Comparison of ENCODE assay signal across 19 mouse cellular contexts in genomic region chr6:87272202-87272601, GRCm38 (mm10).
A peak's percentile ranks its signal among the peaks of the same experiment; 100 is the strongest.
DNase-seq lines count a peak whose midpoint lies in the region; ATAC-seq and TF ChIP-seq lines count a peak whose summit lies in the region.
"Had no signal": no experiment of that assay in that cellular context is flagged by ENCODE, and none has a peak within 500 bp of the region (broad histone marks: within the 10 kb centered on the region; RNA-seq: fewer than 3 reads in every experiment).

No protein-coding gene starts in this region.

- peaks cover 12 to 26% of the 10 kb centered on the region in 2 experiments for H3K4me1 ChIP-seq in heart, embryonic 14.5 days (ENCODE audit: control insufficient read depth in 2 of 2, insufficient read depth in 2 of 2, low read length in 2 of 2)
- peaks cover 22% of the 10 kb centered on the region for H3K4me1 ChIP-seq in neural tube, embryonic 15.5 days
- H3K4me1 ChIP-seq in limb, embryonic 11.5 days (ENCODE audit: control insufficient read depth, insufficient read depth, low read length), result peaks cover 23% of the 10 kb centered on the region
- peaks cover 4% of the 10 kb centered on the region for H3K4me1 ChIP-seq in liver, postnatal 0 days (ENCODE audit: insufficient read depth)

- no peak for DNase-seq in heart, adult 9 months (ENCODE audit: low spot score in 2 of 2)
- peak; percentile 17 for DNase-seq in neural tube, embryonic 10.5 days (ENCODE audit: extremely low spot score, low spot score)
- peak; percentile 46 for DNase-seq in limb, embryonic 11.5 days (ENCODE audit: low spot score)
- DNase-seq in yolk sac, embryonic 10.5 days (ENCODE audit: low spot score), result peak; percentile 10
- DNase-seq in liver, postnatal 0 days, result no peak
- no peak for DNase-seq in heart, adult 18-20 months
- DNase-seq: adrenal gland, adult 8-10 months; cerebellum, adult 8-10 months; heart, adult 2 months; heart, postnatal 4 days; thymus, adult 2 months had no signal

- H3K9ac ChIP-seq in heart, embryonic 14.5 days (ENCODE audit: low read length), result no peak overlapping the region
- no peak overlapping the region for H3K9ac ChIP-seq in neural tube, embryonic 15.5 days (replicated peaks)
- H3K9ac ChIP-seq in limb, embryonic 11.5 days (ENCODE audit: low read length), result no peak overlapping the region
- no peak overlapping the region for H3K9ac ChIP-seq in liver, postnatal 0 days (replicated peaks)
- H3K9ac ChIP-seq: forebrain, embryonic 13.5 days; liver, embryonic 14.5 days; neural tube, embryonic 12.5 days had no signal

- no peak for TF ChIP-seq EP300 in liver, postnatal 0 days (IDR thresholded peaks at IDR 0.05; ENCODE audit: low read depth)

- H3K27ac ChIP-seq in heart, embryonic 14.5 days (replicated peaks in 1 of 2; ENCODE audit: control insufficient read depth in 1 of 2, insufficient read depth in 1 of 2, low read depth in 2 of 2, low read length in 2 of 2), result peak overlapping the region in 1 of 2 experiments; percentile 1; a peak in 1 of 4 replicates
- no peak overlapping the region for H3K27ac ChIP-seq in neural tube, embryonic 15.5 days (replicated peaks)
- no peak overlapping the region for H3K27ac ChIP-seq in limb, embryonic 11.5 days (replicated peaks; ENCODE audit: low read depth, low read length)
- no peak overlapping the region for H3K27ac ChIP-seq in liver, postnatal 0 days (ENCODE audit: low read depth)
- H3K27ac ChIP-seq: forebrain, embryonic 13.5 days; heart, adult 2 months; kidney, postnatal 0 days; liver, embryonic 14.5 days; neural tube, embryonic 12.5 days had no signal

- TF ChIP-seq CTCF in liver, postnatal 0 days (IDR thresholded peaks at IDR 0.05; ENCODE audit: low read depth), result no peak

- no peak overlapping the region for H3K4me2 ChIP-seq in heart, embryonic 14.5 days (ENCODE audit: low read length)
- H3K4me2 ChIP-seq in neural tube, embryonic 15.5 days, result no peak overlapping the region
- H3K4me2 ChIP-seq in limb, embryonic 11.5 days (ENCODE audit: low read depth, severe bottlenecking), result no peak overlapping the region
- no peak overlapping the region for H3K4me2 ChIP-seq in liver, postnatal 0 days (ENCODE audit: low read depth, low read length)
- H3K4me2 ChIP-seq: forebrain, embryonic 13.5 days; neural tube, embryonic 12.5 days had no signal

- 0 out of 2 replicates have a peak, but pooled peaks cover 6% of the 10 kb centered on the region for H3K36me3 ChIP-seq in heart, embryonic 14.5 days (ENCODE audit: control insufficient read depth, insufficient read depth, low read length)
- H3K36me3 ChIP-seq in neural tube, embryonic 15.5 days, result peaks cover 6% of the 10 kb centered on the region; the same call in 1 of the 2 replicates
- peaks cover 5% of the 10 kb centered on the region; the same call in 1 of the 2 replicates for H3K36me3 ChIP-seq in limb, embryonic 11.5 days (ENCODE audit: control insufficient read depth, insufficient read depth, low read length)
- no peaks in the 10 kb centered on the region for H3K36me3 ChIP-seq in liver, postnatal 0 days (replicated peaks; ENCODE audit: insufficient read depth, low read length)

- no peaks in the 10 kb centered on the region for H3K27me3 ChIP-seq in heart, embryonic 14.5 days (ENCODE audit: control insufficient read depth, insufficient read depth, low read length)
- H3K27me3 ChIP-seq in neural tube, embryonic 15.5 days (replicated peaks), result no peaks in the 10 kb centered on the region
- no peaks in the 10 kb centered on the region for H3K27me3 ChIP-seq in limb, embryonic 11.5 days (ENCODE audit: control insufficient read depth, insufficient read depth, low read length)
- 0 out of 2 replicates have a peak, but pooled peaks cover 2% of the 10 kb centered on the region for H3K27me3 ChIP-seq in liver, postnatal 0 days (ENCODE audit: insufficient read depth, low read length)
- H3K27me3 ChIP-seq: neural tube, embryonic 12.5 days had no signal

- no peak overlapping the region for H3K4me3 ChIP-seq in heart, embryonic 14.5 days (ENCODE audit: control insufficient read depth in 1 of 2, insufficient read depth in 1 of 2, low read depth in 1 of 2, low read length in 2 of 2)
- no peak overlapping the region for H3K4me3 ChIP-seq in neural tube, embryonic 15.5 days (replicated peaks)
- H3K4me3 ChIP-seq in limb, embryonic 11.5 days (ENCODE audit: low read depth, low read length), result no peak overlapping the region
- H3K4me3 ChIP-seq in liver, postnatal 0 days (ENCODE audit: low read depth, low read length), result no peak overlapping the region
- H3K4me3 ChIP-seq: forebrain, embryonic 13.5 days; heart, adult 2 months; neural tube, embryonic 12.5 days had no signal

- 0 out of 2 replicates have a peak, but pooled peaks have one; percentile 29 for ATAC-seq in heart, embryonic 14.5 days (ENCODE audit: insufficient number of reproducible peaks, insufficient read depth, low FRiP score, low read depth)
- ATAC-seq in neural tube, embryonic 15.5 days (ENCODE audit: low FRiP score), result no peak
- ATAC-seq in limb, embryonic 11.5 days (ENCODE audit: insufficient number of reproducible peaks, low FRiP score, low TSS enrichment, low read depth), result no peak; the same call in 1 of the 2 replicates
- ATAC-seq in liver, postnatal 0 days, result no peak
- ATAC-seq: forebrain, embryonic 13.5 days; inflammation-experienced regulatory T-cells, adult 6 months; midbrain, embryonic 16.5 days had no signal

- H3K9me3 ChIP-seq in heart, embryonic 14.5 days (ENCODE audit: control insufficient read depth, low read length), result peaks cover 6% of the 10 kb centered on the region; the same call in 1 of the 2 replicates
- H3K9me3 ChIP-seq in neural tube, embryonic 15.5 days (replicated peaks), result no peaks in the 10 kb centered on the region
- no peaks in the 10 kb centered on the region for H3K9me3 ChIP-seq in limb, embryonic 11.5 days (ENCODE audit: control insufficient read depth, low read length)
- no peaks in the 10 kb centered on the region for H3K9me3 ChIP-seq in liver, postnatal 0 days (ENCODE audit: low read length)
- H3K9me3 ChIP-seq: neural tube, embryonic 12.5 days had no signal

- WGBS in heart, embryonic 14.5 days, result 53% methylated on average over 2 of the region's 2 CpGs
- 84% methylated on average over 2 of the region's 2 CpGs for WGBS in neural tube, embryonic 15.5 days
- 31% methylated on average over 2 of the region's 2 CpGs for WGBS in limb, embryonic 11.5 days
- WGBS in liver, postnatal 0 days (ENCODE audit: insufficient replicate concordance), result 64% methylated on average over 2 of the region's 2 CpGs

Comparison
In these comparisons a context has a peak if more than half of its experiments do, and no peak if none do; other contexts are left out.
1. DNase-seq: peak in neural tube, embryonic 10.5 days (single experiment), limb, embryonic 11.5 days (single experiment) and yolk sac, embryonic 10.5 days (single experiment); none in heart, adult 9 months (0 of 2), liver, postnatal 0 days (single experiment) and heart, adult 18-20 months (0 of 2).